Mouse (Mus musculus): ENCODE measurements around the gene Ell. TPM values are rescaled to one million over a fixed set of nuclear protein-coding genes. Genes with fewer than 3 reads are reported as not detected.

Ell gene
- polyA plus RNA-seq, 1 experiment from 2014 or later: 19.9 TPM

- no peak for ATAC-seq (replicated peaks)
- Histone ChIP-seq H3K9me3 (no peaks in the 10 kb centered on the region), H3K27me3 (replicated peaks) (peaks cover 86% of the 10 kb centered on the region)
Measured at GRCm38 (mm10) chr8:70500386-70501301, 38.6 kb upstream of the Ell start.

GRCm38 (mm10) chr8:70501820-70502529, 37.3 kb upstream of the Ell start:
- no peak overlapping the region for H3K27ac ChIP-seq
- H3K9me3 ChIP-seq: no peaks in the 10 kb centered on the region
- 13% methylated on average over 23 of the region's 23 CpGs for WGBS
- ATAC-seq (replicated peaks): no peak
- no peak overlapping the region for H3K4me3 ChIP-seq
- H3K9ac ChIP-seq: no peak overlapping the region
- peaks cover 40% of the 10 kb centered on the region for H3K4me1 ChIP-seq
- no peaks in the 10 kb centered on the region for H3K36me3 ChIP-seq (replicated peaks)
- peaks cover 72% of the 10 kb centered on the region for H3K27me3 ChIP-seq (replicated peaks)
- H3K4me2 ChIP-seq: no peak overlapping the region

More at GRCm38 (mm10) chr8:70500386-70501301, 38.6 kb upstream of the Ell start:
- Histone ChIP-seq H3K4me2 (peak overlapping the region; percentile 30), H3K27ac (no peak overlapping the region), H3K4me1 (peaks cover 35% of the 10 kb centered on the region), H3K4me3 (no peak overlapping the region; the same call in 1 of the 2 replicates), H3K36me3 (replicated peaks) (no peaks in the 10 kb centered on the region), H3K9ac (no peak overlapping the region)
- WGBS: 6% methylated on average over 39 of the region's 39 CpGs

GRCm38 (mm10) chr8:70502540-70502939, 36.7 kb upstream of the Ell start:
- no peak overlapping the region for H3K9ac ChIP-seq
- H3K27ac ChIP-seq: no peak overlapping the region
- no peaks in the 10 kb centered on the region for H3K9me3 ChIP-seq
- H3K4me3 ChIP-seq: no peak overlapping the region
- H3K27me3 ChIP-seq (replicated peaks): peaks cover 67% of the 10 kb centered on the region
- H3K36me3 ChIP-seq (replicated peaks): peaks cover 3% of the 10 kb centered on the region; the same call in 1 of the 2 replicates
- peaks cover 42% of the 10 kb centered on the region for H3K4me1 ChIP-seq
- WGBS: 36% methylated on average over 12 of the region's 12 CpGs
- ATAC-seq (replicated peaks): no peak
- H3K4me2 ChIP-seq: no peak overlapping the region

- Histone ChIP-seq H3K9ac (no peak overlapping the region), H3K4me3 (no peak overlapping the region), H3K4me1 (peaks cover 42% of the 10 kb centered on the region), H3K4me2 (0 out of 2 replicates have a peak overlapping the region, but pooled peaks have one; percentile 18), H3K36me3 (replicated peaks) (peaks cover 8% of the 10 kb centered on the region; the same call in 1 of the 2 replicates), H3K27ac (no peak overlapping the region), H3K27me3 (replicated peaks) (peaks cover 61% of the 10 kb centered on the region), H3K9me3 (no peaks in the 10 kb centered on the region)
- 13% methylated on average over 46 of the region's 46 CpGs for WGBS
- ATAC-seq (replicated peaks): no peak
Measured at GRCm38 (mm10) chr8:70503062-70503750, 36.1 kb upstream of the Ell start.

- H3K4me3 ChIP-seq: no peak overlapping the region
- no peak overlapping the region for H3K27ac ChIP-seq
- peaks cover 50% of the 10 kb centered on the region for H3K27me3 ChIP-seq (replicated peaks)
- H3K9me3 ChIP-seq: no peaks in the 10 kb centered on the region
- no peak overlapping the region for H3K4me2 ChIP-seq
- H3K9ac ChIP-seq: no peak overlapping the region
- 60% methylated on average over 16 of the region's 16 CpGs for WGBS
- no peak for ATAC-seq (replicated peaks)
- peaks cover 52% of the 10 kb centered on the region for H3K4me1 ChIP-seq
- H3K36me3 ChIP-seq (replicated peaks): peaks cover 8% of the 10 kb centered on the region; the same call in 1 of the 2 replicates
Measured at GRCm38 (mm10) chr8:70504291-70504716, 35.0 kb upstream of the Ell start.

GRCm38 (mm10) chr8:70504851-70505250, 34.4 kb upstream of the Ell start:
- H3K4me1 ChIP-seq: peaks cover 56% of the 10 kb centered on the region
- peaks cover 8% of the 10 kb centered on the region; the same call in 1 of the 2 replicates for H3K36me3 ChIP-seq (replicated peaks)
- H3K27me3 ChIP-seq (replicated peaks): peaks cover 44% of the 10 kb centered on the region
- no peak overlapping the region for H3K4me3 ChIP-seq
- no peaks in the 10 kb centered on the region for H3K9me3 ChIP-seq
- 73% methylated on average over 3 of the region's 3 CpGs for WGBS
- no peak for ATAC-seq (replicated peaks)
- peak overlapping the region; percentile 87; the same call in 1 of the 2 replicates for H3K4me2 ChIP-seq
- no peak overlapping the region for H3K9ac ChIP-seq
- H3K27ac ChIP-seq: no peak overlapping the region

- peak; percentile 28 for ATAC-seq (replicated peaks)
- peaks cover 52% of the 10 kb centered on the region for H3K4me1 ChIP-seq
- 35% methylated on average over 32 of the region's 32 CpGs for WGBS
Measured at GRCm38 (mm10) chr8:70505698-70506327, 33.4 kb upstream of the Ell start.

GRCm38 (mm10) chr8:70506328-70507026, 32.8 kb upstream of the Ell start, which contains the start of gene Rex1bd:
TSS of gene Rex1bd (minus strand) at chr8:70506752.
- peak within 1 kb of the TSS; percentile 95 for H3K27ac ChIP-seq
- H3K27me3 ChIP-seq (replicated peaks): peaks cover 28% of the 10 kb centered on the region
- peak within 1 kb of the TSS; percentile 80 for H3K4me3 ChIP-seq
- H3K9me3 ChIP-seq: no peaks in the 10 kb centered on the region
- peaks cover 53% of the 10 kb centered on the region for H3K4me1 ChIP-seq
- H3K36me3 ChIP-seq (replicated peaks): peaks cover 8% of the 10 kb centered on the region; the same call in 1 of the 2 replicates
- peak; percentile 83 for ATAC-seq (replicated peaks)
- WGBS: 3% methylated on average over 40 of the region's 40 CpGs
- peak within 1 kb of the TSS; percentile 92 for H3K9ac ChIP-seq
- H3K4me2 ChIP-seq: peak within 1 kb of the TSS; percentile 87

More at GRCm38 (mm10) chr8:70505698-70506327, 33.4 kb upstream of the Ell start:
- H3K4me3 ChIP-seq: peak overlapping the region; percentile 80
- H3K36me3 ChIP-seq (replicated peaks): peaks cover 8% of the 10 kb centered on the region; the same call in 1 of the 2 replicates
- peak overlapping the region; percentile 92 for H3K9ac ChIP-seq
- peak overlapping the region; percentile 95 for H3K27ac ChIP-seq
- no peaks in the 10 kb centered on the region for H3K9me3 ChIP-seq
- H3K4me2 ChIP-seq: peak overlapping the region; percentile 87
- peaks cover 35% of the 10 kb centered on the region for H3K27me3 ChIP-seq (replicated peaks)

- ATAC-seq (replicated peaks): no peak
- H3K4me3 ChIP-seq: peak overlapping the region; percentile 80; the same call in 1 of the 2 replicates
- H3K4me1 ChIP-seq: peaks cover 55% of the 10 kb centered on the region
Measured at GRCm38 (mm10) chr8:70507027-70507393, 32.2 kb upstream of the Ell start.

GRCm38 (mm10) chr8:70509281-70509952, 29.8 kb upstream of the Ell start:
- Histone ChIP-seq H3K4me1 (peaks cover 41% of the 10 kb centered on the region), H3K36me3 (replicated peaks) (peaks cover 8% of the 10 kb centered on the region; the same call in 1 of the 2 replicates), H3K4me3 (peak overlapping the region; percentile 88), H3K27me3 (replicated peaks) (no peaks in the 10 kb centered on the region), H3K27ac (peak overlapping the region; percentile 97; the same call in 1 of the 2 replicates), H3K4me2 (peak overlapping the region; percentile 95), H3K9ac (peak overlapping the region; percentile 88), H3K9me3 (no peaks in the 10 kb centered on the region)
- no peak for ATAC-seq (replicated peaks)
- 12% methylated on average over 25 of the region's 25 CpGs for WGBS

More at GRCm38 (mm10) chr8:70507027-70507393, 32.2 kb upstream of the Ell start:
- no peaks in the 10 kb centered on the region for H3K9me3 ChIP-seq
- H3K27ac ChIP-seq: peak overlapping the region; percentile 95
- peaks cover 23% of the 10 kb centered on the region for H3K27me3 ChIP-seq (replicated peaks)
- H3K4me2 ChIP-seq: peak overlapping the region; percentile 87; the same call in 1 of the 2 replicates
- 62% methylated on average over 5 of the region's 5 CpGs for WGBS
- no peak overlapping the region for H3K9ac ChIP-seq
- peaks cover 8% of the 10 kb centered on the region; the same call in 1 of the 2 replicates for H3K36me3 ChIP-seq (replicated peaks)

Data from midbrain, embryonic 15.5 days (tissue).